Mouse (Mus musculus) liver, embryonic 11.5 days (tissue): ENCODE results near the gene Pde1c. TPM values are rescaled to one million over a fixed set of nuclear protein-coding genes. Genes with fewer than 3 reads are reported as not detected.

ENCODE experiments used
- ATAC-seq: fragments of 200-750 bp; cut with Nextera tagmentation; replicated peaks from 2 replicates; pipeline ENCODE4 v1.8.0; 2017; ENCODE audit warnings: moderate number of reproducible peaks, mild to moderate bottlenecking, moderate TSS enrichment, moderate library complexity; ENCODE audit not compliant: low FRiP score
- DNase-seq: peaks from one replicate; pipeline ENCODE4 v3.0.0-alpha.2; 2017; ENCODE audit warnings: low spot score
- H3K27ac ChIP-seq: fragments of 300-500 bp; sonication (generic); 2 replicates; pipeline ENCODE4 v1.5.1; 2014; ENCODE audit warnings: mild to moderate bottlenecking, low read depth, low read length, control low read depth
- H3K27me3 ChIP-seq: fragments of 300-500 bp; sonication (generic); replicated peaks from 2 replicates; pipeline ENCODE4 v1.6.1; 2014; ENCODE audit warnings: low read length, mixed read lengths; ENCODE audit not compliant: control insufficient read depth, insufficient read depth
- H3K36me3 ChIP-seq: fragments of 300-500 bp; sonication (generic); 2 replicates; pipeline ENCODE4 v1.6.1; 2014; ENCODE audit warnings: mild to moderate bottlenecking, low read length, moderate library complexity, mixed read lengths; ENCODE audit not compliant: control insufficient read depth, insufficient read depth
- H3K4me1 ChIP-seq: fragments of 300-500 bp; sonication (generic); replicated peaks from 2 replicates; pipeline ENCODE4 v1.6.1; 2014; ENCODE audit warnings: low read length, mixed read lengths; ENCODE audit not compliant: control insufficient read depth, insufficient read depth
- H3K4me2 ChIP-seq: fragments of 300-500 bp; sonication (generic); 2 replicates; pipeline ENCODE4 v1.6.1; 2014; ENCODE audit warnings: mild to moderate bottlenecking, control low read depth, moderate library complexity
- H3K4me3 ChIP-seq: fragments of 300-500 bp; sonication (generic); 2 replicates; pipeline ENCODE4 v1.5.1; 2014; ENCODE audit warnings: low read depth, low read length, control low read depth
- H3K9ac ChIP-seq: fragments of 300-500 bp; sonication (generic); 2 replicates; pipeline ENCODE4 v1.6.1; 2014; ENCODE audit warnings: low read depth, low read length, control low read depth
- H3K9me3 ChIP-seq: fragments of 300-500 bp; sonication (generic); 2 replicates; pipeline ENCODE4 v1.6.1; 2016; ENCODE audit warnings: low read length, inconsistent platforms, mixed read lengths; ENCODE audit not compliant: control insufficient read depth
- WGBS: fragments of 180-500 bp; shearing (Covaris S2); extraction: QIAGEN DNeasy Blood & Tissue Kit; methylation state at CpG from one replicate; pipeline ENCODE4 v1.1.7; 2014; 5-methylcytosine and 5-hydroxymethylcytosine counted together
- polyA plus RNA-seq: library from polyadenylated mRNA; unstranded; fragments of >200 nt; fragmentation: Nextera tagmentation; extraction: Ambion mirVana; gene quantifications from 2 replicates; pipeline ENCODE4 v1.2.1, GENCODE M21; 2014

The Pde1c gene
- polyA plus RNA-seq, 1 experiment from 2014 or later = 0.89 TPM

- Histone ChIP-seq H3K4me1 (no peaks in the 10 kb centered on the region), H3K27ac (no peak overlapping the region), H3K4me3 (no peak overlapping the region), H3K27me3 (no peaks in the 10 kb centered on the region), H3K4me2 (no peak overlapping the region), H3K9ac (no peak overlapping the region), H3K9me3 (no peaks in the 10 kb centered on the region), H3K36me3 (no peaks in the 10 kb centered on the region)
- 59% methylated on average over 2 of the region's 2 CpGs for WGBS
- ATAC-seq = no peak
- no peak for DNase-seq
These were observed 400.2 kb downstream of the Pde1c start for GRCm38 (mm10) chr6:56168736-56169135.

GRCm38 (mm10) chr6:56158217-56158616, 410.7 kb downstream of the Pde1c start:
- H3K9ac ChIP-seq = no peak overlapping the region

DNA sequence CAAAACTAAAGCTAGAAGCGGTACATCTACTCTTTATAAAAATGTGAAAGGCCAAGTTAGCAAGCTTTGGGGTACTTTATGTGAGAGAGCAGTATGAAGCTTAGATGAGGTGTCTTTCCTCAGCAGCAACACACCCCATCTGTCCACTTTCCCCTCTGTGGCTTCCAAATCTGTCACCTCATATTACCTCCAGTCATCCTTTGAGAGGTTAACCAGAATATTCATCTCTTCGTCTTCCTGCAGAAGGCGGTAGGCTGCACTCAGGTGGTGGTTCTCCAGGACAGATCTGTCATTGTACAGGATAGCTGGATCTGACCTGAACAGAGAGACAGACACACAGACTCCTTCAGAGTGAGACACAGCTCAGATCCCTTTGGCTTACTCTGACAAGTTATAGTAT, 412.1 kb downstream of the Pde1c start:
- no peak overlapping the region for H3K4me2 ChIP-seq
- H3K9me3 ChIP-seq = no peaks in the 10 kb centered on the region
- H3K9ac ChIP-seq = no peak overlapping the region
- DNase-seq (no peak), ATAC-seq (no peak)
- H3K36me3 ChIP-seq = no peaks in the 10 kb centered on the region
- no peak overlapping the region for H3K27ac ChIP-seq
- 83% methylated on average over 3 of the region's 3 CpGs for WGBS
- no peaks in the 10 kb centered on the region for H3K27me3 ChIP-seq
- no peaks in the 10 kb centered on the region for H3K4me1 ChIP-seq
- no peak overlapping the region for H3K4me3 ChIP-seq

More at GRCm38 (mm10) chr6:56158217-56158616, 410.7 kb downstream of the Pde1c start:
- Histone ChIP-seq H3K9me3 (no peaks in the 10 kb centered on the region), H3K4me3 (no peak overlapping the region), H3K27ac (no peak overlapping the region), H3K36me3 (no peaks in the 10 kb centered on the region), H3K27me3 (no peaks in the 10 kb centered on the region), H3K4me1 (no peaks in the 10 kb centered on the region), H3K4me2 (no peak overlapping the region)
- DNase-seq (no peak), ATAC-seq (no peak)
- 36% methylated on average over 1 of the region's 1 CpGs for WGBS

DNA sequence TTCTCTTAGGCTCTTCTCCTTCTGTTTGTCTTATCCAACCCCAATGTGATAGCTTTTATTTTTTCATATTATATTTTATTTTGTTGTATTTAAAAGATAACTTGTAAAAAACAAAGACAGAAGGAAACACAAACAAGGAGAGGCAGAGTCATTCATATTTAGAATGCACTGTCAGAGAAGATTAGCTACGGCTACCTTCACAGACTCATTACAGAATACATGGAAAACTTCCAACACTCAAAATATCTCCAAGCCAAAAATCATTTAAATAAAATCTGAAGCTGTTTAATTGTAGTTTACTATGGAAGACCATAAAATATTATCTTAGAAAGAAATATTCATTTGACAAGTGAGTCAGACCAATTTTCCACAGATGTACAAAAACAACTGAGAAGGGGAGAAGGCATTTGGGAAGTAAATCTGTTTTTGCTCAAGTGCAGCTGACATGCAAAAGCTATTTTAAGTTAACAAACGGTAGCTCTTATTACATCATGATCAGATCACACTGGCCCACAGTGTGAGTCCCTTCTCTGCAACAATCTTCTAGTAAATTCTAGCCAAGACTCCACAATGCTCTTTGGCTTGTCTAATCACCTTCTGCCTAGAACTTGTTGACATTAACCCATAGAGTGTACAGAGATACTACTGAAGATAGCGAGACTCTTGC, 438.3 kb downstream of the Pde1c start:
- 79% methylated on average over 3 of the region's 3 CpGs for WGBS
- Histone ChIP-seq H3K4me3 (no peak overlapping the region), H3K9ac (no peak overlapping the region), H3K4me1 (no peaks in the 10 kb centered on the region), H3K27me3 (no peaks in the 10 kb centered on the region), H3K4me2 (no peak overlapping the region), H3K36me3 (no peaks in the 10 kb centered on the region), H3K27ac (no peak overlapping the region), H3K9me3 (no peaks in the 10 kb centered on the region)
- DNase-seq = no peak
- no peak for ATAC-seq

- Histone ChIP-seq H3K27me3 (no peaks in the 10 kb centered on the region), H3K36me3 (no peaks in the 10 kb centered on the region), H3K27ac (no peak overlapping the region), H3K4me3 (no peak overlapping the region), H3K4me1 (no peaks in the 10 kb centered on the region), H3K9ac (no peak overlapping the region), H3K4me2 (no peak overlapping the region), H3K9me3 (no peaks in the 10 kb centered on the region)
- 83% methylated on average over 2 of the region's 2 CpGs for WGBS
- no peak for ATAC-seq
- no peak for DNase-seq
These were observed 469.3 kb downstream of the Pde1c start for GRCm38 (mm10) chr6:56099520-56100101.

- WGBS = 57% methylated on average over 5 of the region's 5 CpGs
These were observed 470.5 kb downstream of the Pde1c start for GRCm38 (mm10) chr6:56098427-56098826.

DNA sequence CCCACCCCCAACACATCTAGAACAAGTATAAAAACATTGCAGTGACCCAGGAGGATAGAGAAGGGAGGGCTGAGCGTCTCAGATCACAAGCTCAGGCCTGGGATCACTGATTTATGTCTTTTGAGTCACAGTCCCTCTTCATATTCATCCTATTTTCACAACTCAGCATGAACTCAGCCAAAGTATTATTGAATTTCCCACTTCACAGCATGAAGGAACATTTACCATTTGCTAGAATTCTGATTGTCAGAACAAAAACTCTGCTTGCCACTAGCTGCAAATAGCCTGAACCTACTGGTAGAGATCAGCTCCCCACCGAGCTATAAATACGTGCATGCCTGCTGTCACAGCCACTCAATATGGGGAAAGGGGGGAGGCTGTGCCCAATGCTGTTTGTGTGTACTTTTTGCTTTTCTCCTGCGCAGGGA, 492.5 kb downstream of the Pde1c start:
- no peaks in the 10 kb centered on the region for H3K9me3 ChIP-seq
- H3K27ac ChIP-seq = no peak overlapping the region
- no peak overlapping the region for H3K4me2 ChIP-seq
- ATAC-seq (no peak), DNase-seq (no peak)
- H3K4me1 ChIP-seq = no peaks in the 10 kb centered on the region
- no peak overlapping the region for H3K4me3 ChIP-seq
- no peaks in the 10 kb centered on the region for H3K27me3 ChIP-seq
- no peak overlapping the region for H3K9ac ChIP-seq
- 56% methylated on average over 4 of the region's 4 CpGs for WGBS
- H3K36me3 ChIP-seq = no peaks in the 10 kb centered on the region

More at GRCm38 (mm10) chr6:56098427-56098826, 470.5 kb downstream of the Pde1c start:
- H3K4me2 ChIP-seq = no peak overlapping the region
- no peak overlapping the region for H3K9ac ChIP-seq
- H3K4me1 ChIP-seq = no peaks in the 10 kb centered on the region
- no peaks in the 10 kb centered on the region for H3K27me3 ChIP-seq
- H3K36me3 ChIP-seq = no peaks in the 10 kb centered on the region
- no peak overlapping the region for H3K27ac ChIP-seq
- ATAC-seq (no peak), DNase-seq (no peak)
- no peaks in the 10 kb centered on the region for H3K9me3 ChIP-seq
- H3K4me3 ChIP-seq = no peak overlapping the region

DNA sequence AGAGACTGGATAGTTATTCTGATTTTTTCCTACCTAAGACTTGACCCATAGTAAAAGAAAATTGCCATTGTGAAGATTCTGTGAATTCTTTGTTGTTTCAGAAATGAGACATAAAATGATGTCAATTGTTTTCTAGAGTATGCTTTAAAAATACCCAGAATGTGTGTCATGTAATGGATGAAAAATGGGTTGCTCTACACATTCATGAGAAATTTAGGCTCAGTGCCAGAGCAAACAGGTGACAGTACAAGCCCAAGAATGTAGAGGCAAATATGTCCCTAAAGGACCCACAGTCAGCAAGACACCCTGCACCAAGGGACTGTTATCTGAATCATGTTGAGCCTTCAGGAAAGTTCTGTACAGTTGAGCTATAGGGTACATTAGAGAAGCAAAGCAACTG, 500.4 kb downstream of the Pde1c start:
- H3K9ac ChIP-seq = no peak overlapping the region
- no peak overlapping the region for H3K4me2 ChIP-seq
- no peak for DNase-seq
- ATAC-seq = no peak
- H3K4me3 ChIP-seq = no peak overlapping the region
- no peak overlapping the region for H3K27ac ChIP-seq
- H3K36me3 ChIP-seq = no peaks in the 10 kb centered on the region
- H3K27me3 ChIP-seq = no peaks in the 10 kb centered on the region
- no peaks in the 10 kb centered on the region for H3K4me1 ChIP-seq
- H3K9me3 ChIP-seq = no peaks in the 10 kb centered on the region

DNA sequence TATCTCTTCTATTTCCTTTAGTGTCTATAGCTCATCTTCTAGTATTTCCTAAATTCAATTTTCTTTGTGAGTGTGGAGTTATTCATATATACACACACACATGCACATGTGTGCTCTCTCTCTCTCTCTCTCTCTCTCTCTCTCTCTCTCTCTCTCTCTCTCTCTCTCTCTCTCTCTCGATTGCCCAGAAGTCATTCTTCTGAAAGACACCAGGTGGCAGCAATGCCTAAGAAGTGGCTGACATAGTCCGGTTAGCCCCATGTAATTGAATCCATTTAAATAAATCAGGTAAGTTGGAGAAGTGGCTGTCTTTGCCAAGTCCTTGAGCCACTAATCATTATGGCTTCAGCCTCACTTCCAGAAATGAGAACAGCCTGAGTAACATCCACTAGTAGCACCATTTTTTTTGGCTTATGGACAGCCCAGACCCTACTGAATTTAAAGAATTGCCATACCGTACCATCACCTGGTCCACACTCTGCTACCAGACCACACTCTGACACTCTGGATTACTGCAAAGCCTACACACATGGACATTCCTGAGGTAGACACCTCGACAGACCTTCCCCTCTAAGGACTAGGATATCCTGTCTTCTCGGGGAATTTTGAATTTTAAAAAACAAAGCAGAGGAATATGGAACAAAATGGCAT, 502.1 kb downstream of the Pde1c start:
- Histone ChIP-seq H3K27ac (no peak overlapping the region), H3K9me3 (no peaks in the 10 kb centered on the region), H3K4me3 (no peak overlapping the region), H3K9ac (no peak overlapping the region), H3K36me3 (no peaks in the 10 kb centered on the region), H3K4me1 (no peaks in the 10 kb centered on the region), H3K4me2 (no peak overlapping the region), H3K27me3 (no peaks in the 10 kb centered on the region)
- 37% methylated on average over 5 of the region's 5 CpGs for WGBS
- DNase-seq = no peak
- no peak for ATAC-seq
